Mouse (Mus musculus) limb, embryonic 14.5 days (tissue): ENCODE results near the gene Lsm3. TPM values are rescaled to one million over a fixed set of nuclear protein-coding genes. Genes with fewer than 3 reads are reported as not detected.

Experiments used
- ATAC-seq: fragments of 200-750 bp; cut with Nextera tagmentation; 2 replicates; pipeline ENCODE4 v1.8.0; 2017; ENCODE audit warnings: low read depth, moderate number of reproducible peaks, moderate TSS enrichment; ENCODE audit not compliant: low FRiP score
- DNase-seq: peaks from one replicate; pipeline ENCODE4 v3.0.0-alpha.2; 2015; ENCODE audit warnings: low spot score
- H3K27ac ChIP-seq: fragments of 300-500 bp; sonication (generic); replicated peaks from 2 replicates; pipeline ENCODE4 v1.5.1; 2014; ENCODE audit warnings: low read depth, mild to moderate bottlenecking, low read length, moderate library complexity, mixed read lengths
- H3K27me3 ChIP-seq: fragments of 300-500 bp; sonication (generic); 2 replicates; pipeline ENCODE4 v1.6.1; 2014; ENCODE audit warnings: low read length, mixed read lengths; ENCODE audit not compliant: control insufficient read depth, insufficient read depth
- H3K36me3 ChIP-seq: fragments of 300-500 bp; sonication (generic); 2 replicates; pipeline ENCODE4 v1.6.1; 2014; ENCODE audit warnings: mild to moderate bottlenecking, low read length, moderate library complexity, mixed read lengths; ENCODE audit not compliant: control insufficient read depth, insufficient read depth
- H3K4me1 ChIP-seq: fragments of 300-500 bp; sonication (generic); 2 replicates; pipeline ENCODE4 v1.6.1; 2014; ENCODE audit warnings: antibody characterized with exemption, low read length, mixed read lengths; ENCODE audit not compliant: control insufficient read depth, insufficient read depth
- H3K4me2 ChIP-seq: fragments of 300-500 bp; sonication (generic); replicated peaks from 2 replicates; pipeline ENCODE4 v1.6.1; 2014; ENCODE audit warnings: low read depth, mild to moderate bottlenecking, low read length, moderate library complexity; ENCODE audit not compliant: severe bottlenecking
- H3K4me3 ChIP-seq: fragments of 300-500 bp; sonication (generic); replicated peaks from 2 replicates; pipeline ENCODE4 v1.5.1; 2014; ENCODE audit warnings: low read length
- H3K9ac ChIP-seq: fragments of 300-500 bp; sonication (generic); 2 replicates; pipeline ENCODE4 v1.6.1; 2014; ENCODE audit warnings: mild to moderate bottlenecking, low read depth, low read length, moderate library complexity; ENCODE audit not compliant: severe bottlenecking
- H3K9me3 ChIP-seq: fragments of 300-500 bp; sonication (generic); 2 replicates; pipeline ENCODE4 v1.6.1; 2016; ENCODE audit warnings: low read length; ENCODE audit not compliant: control insufficient read depth
- POLR2A ChIP-seq: fragments of 200-500 bp; IDR thresholded peaks from 2 replicates; pipeline ENCODE4 v1.8.0; 2012; ENCODE audit warnings: inconsistent platforms, mild to moderate bottlenecking, moderate library complexity, borderline replicate concordance; ENCODE audit not compliant: insufficient read depth, insufficient read length; ENCODE audit errors: extremely low read depth
- WGBS: fragments of 180-500 bp; shearing (Covaris S2); extraction: QIAGEN DNeasy Blood & Tissue Kit; methylation state at CpG from one replicate; pipeline ENCODE4 v1.1.7; 2014; 5-methylcytosine and 5-hydroxymethylcytosine counted together
- polyA plus RNA-seq, 2 experiments: library from polyadenylated mRNA; depleted of rRNA in 1 of 2; stranded (reverse) in 1 of 2; unstranded in 1 of 2; fragments of >200 nt; fragmentation: Nextera tagmentation in 1 of 2; extraction: Ambion mirVana in 1 of 2; gene quantifications; 2 replicates each; pipeline versions ENCODE4 v1.2.1 to v1.2.3; 2012 to 2014

Gene Lsm3
- polyA plus RNA-seq, 2 experiments = 137 to 253 TPM

DNA sequence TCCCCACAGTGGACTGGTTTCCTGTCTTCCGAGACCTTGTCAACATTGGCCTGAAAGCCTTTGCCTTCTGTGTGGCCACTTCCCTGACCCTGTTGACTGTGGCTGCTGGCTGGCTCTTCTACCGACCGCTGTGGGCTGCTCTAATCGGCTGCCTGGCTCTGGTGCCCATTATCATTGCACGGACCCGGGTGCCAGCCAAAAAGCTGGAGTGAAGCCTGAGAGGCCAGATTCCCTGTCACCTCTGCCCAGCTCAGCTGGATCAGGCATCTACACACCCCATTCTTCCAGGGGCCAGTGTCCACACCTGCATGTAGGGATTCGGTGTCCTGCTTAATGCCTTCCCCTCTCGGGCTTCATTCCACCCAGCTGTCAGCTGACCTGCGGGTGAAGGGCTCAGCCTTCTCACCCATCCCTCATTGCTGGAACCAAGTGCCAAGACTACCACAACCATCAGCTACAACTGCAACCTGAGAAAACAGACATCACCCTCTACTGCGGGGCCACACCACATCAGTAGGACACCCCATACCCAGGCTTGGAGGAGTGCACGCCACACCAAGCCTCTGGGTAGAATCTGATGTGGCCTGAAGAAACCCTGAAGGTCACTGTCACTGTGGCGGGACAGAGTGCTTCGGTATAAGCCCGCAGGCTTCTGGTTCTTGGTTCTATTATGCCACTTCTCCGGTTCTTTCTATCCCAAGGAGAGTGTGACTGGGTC, 28.8 kb upstream of the Lsm3 start:
- Histone ChIP-seq H3K4me3 (no peak overlapping the region), H3K27ac (no peak overlapping the region), H3K4me2 (no peak overlapping the region), H3K36me3 (peaks cover 89% of the 10 kb centered on the region), H3K4me1 (no peaks in the 10 kb centered on the region), H3K9ac (no peak overlapping the region), H3K27me3 (no peaks in the 10 kb centered on the region), H3K9me3 (no peaks in the 10 kb centered on the region)
- ATAC-seq (no peak), DNase-seq (no peak)
- 95% methylated on average over 15 of the region's 15 CpGs for WGBS
- no peak for TF ChIP-seq POLR2A

GRCm38 (mm10) chr6:91488496-91489212, 27.1 kb upstream of the Lsm3 start:
- H3K4me2 ChIP-seq = no peak overlapping the region
- WGBS = 81% methylated on average over 9 of the region's 9 CpGs
- no peaks in the 10 kb centered on the region for H3K9me3 ChIP-seq
- TF ChIP-seq POLR2A = no peak
- no peak overlapping the region for H3K27ac ChIP-seq
- no peaks in the 10 kb centered on the region for H3K4me1 ChIP-seq
- no peaks in the 10 kb centered on the region for H3K27me3 ChIP-seq
- peaks cover 87% of the 10 kb centered on the region for H3K36me3 ChIP-seq
- H3K4me3 ChIP-seq = no peak overlapping the region
- DNase-seq = peak; percentile 37
- H3K9ac ChIP-seq = no peak overlapping the region
- ATAC-seq = no peak

GRCm38 (mm10) chr6:91489872-91490271, 25.9 kb upstream of the Lsm3 start:
- 89% methylated on average over 10 of the region's 10 CpGs for WGBS
- DNase-seq = no peak
- no peaks in the 10 kb centered on the region for H3K9me3 ChIP-seq
- no peaks in the 10 kb centered on the region for H3K4me1 ChIP-seq
- ATAC-seq = no peak
- H3K4me2 ChIP-seq = no peak overlapping the region
- H3K27ac ChIP-seq = no peak overlapping the region
- TF ChIP-seq POLR2A = no peak
- peaks cover 86% of the 10 kb centered on the region for H3K36me3 ChIP-seq
- H3K9ac ChIP-seq = no peak overlapping the region
- no peak overlapping the region for H3K4me3 ChIP-seq
- no peaks in the 10 kb centered on the region for H3K27me3 ChIP-seq

GRCm38 (mm10) chr6:91491004-91491403, 24.7 kb upstream of the Lsm3 start:
- TF ChIP-seq POLR2A = no peak
- Histone ChIP-seq H3K4me1 (no peaks in the 10 kb centered on the region), H3K9me3 (no peaks in the 10 kb centered on the region), H3K36me3 (peaks cover 84% of the 10 kb centered on the region), H3K4me2 (no peak overlapping the region), H3K4me3 (no peak overlapping the region), H3K27ac (no peak overlapping the region), H3K9ac (no peak overlapping the region), H3K27me3 (no peaks in the 10 kb centered on the region)
- 66% methylated on average over 6 of the region's 6 CpGs for WGBS
- ATAC-seq (no peak), DNase-seq (no peak)

DNA sequence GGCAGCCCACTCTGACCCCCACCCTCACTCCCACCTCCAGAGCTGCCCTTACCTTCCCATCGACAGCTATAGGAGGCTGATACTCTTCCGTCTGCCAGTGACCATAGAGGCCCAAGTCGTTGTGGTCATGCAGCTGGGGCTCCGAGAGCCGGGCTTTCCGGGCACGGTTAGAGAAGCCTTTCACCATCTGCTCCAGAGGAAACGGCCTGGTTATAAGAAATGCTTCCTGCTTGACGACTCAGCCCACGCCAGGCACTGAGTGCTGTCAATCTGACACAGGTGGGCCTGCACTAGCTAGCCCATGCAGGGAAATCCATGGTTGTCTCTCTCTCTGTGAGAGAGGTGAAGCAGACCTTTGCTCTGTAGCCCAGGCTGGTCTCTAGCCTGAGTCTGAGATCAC, 22.7 kb upstream of the Lsm3 start:
- H3K4me1 ChIP-seq = no peaks in the 10 kb centered on the region
- no peak overlapping the region for H3K4me3 ChIP-seq
- H3K4me2 ChIP-seq = no peak overlapping the region
- ATAC-seq (no peak), DNase-seq (no peak)
- 82% methylated on average over 10 of the region's 10 CpGs for WGBS
- no peak overlapping the region for H3K27ac ChIP-seq
- no peak for TF ChIP-seq POLR2A
- no peaks in the 10 kb centered on the region for H3K9me3 ChIP-seq
- H3K27me3 ChIP-seq = no peaks in the 10 kb centered on the region
- H3K36me3 ChIP-seq = peaks cover 84% of the 10 kb centered on the region
- no peak overlapping the region for H3K9ac ChIP-seq
